Mouse (Mus musculus) spleen, adult 2 months (tissue): ENCODE measurements around the gene Fnip2.

Source experiments
- CTCF ChIP-seq: fragments of 200-500 bp; IDR thresholded peaks from 2 replicates; pipeline ENCODE4 v1.5.1; 2011; ENCODE audit warnings: mild to moderate bottlenecking, inconsistent platforms; ENCODE audit not compliant: insufficient read depth, insufficient read length, insufficient replicate concordance; ENCODE audit errors: extremely low read depth
- POLR2A ChIP-seq: fragments of 200-500 bp; IDR thresholded peaks from 2 replicates; pipeline ENCODE4 v1.6.1; 2011; ENCODE audit warnings: low read depth, low read length, inconsistent platforms

DNA sequence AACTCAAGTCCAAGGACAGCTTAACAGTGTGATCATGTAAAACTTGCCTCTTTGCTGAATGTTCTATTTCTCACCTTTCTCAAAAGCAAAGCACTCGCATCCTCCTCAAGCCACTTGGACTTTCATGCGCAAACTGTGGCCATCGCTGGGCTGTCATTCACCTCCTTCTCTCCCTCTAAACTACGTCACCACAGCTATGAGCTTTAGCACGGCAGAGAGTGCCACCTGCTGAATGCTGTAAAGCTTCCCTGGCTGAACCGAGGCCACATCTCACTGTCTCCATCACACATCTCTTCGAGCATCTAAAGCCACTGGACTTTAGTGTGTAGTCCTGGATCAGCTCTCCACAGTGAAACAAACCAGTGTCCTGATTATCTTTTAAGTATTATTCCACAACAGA lies 72.4 kb downstream of the Fnip2 start:
- TF ChIP-seq CTCF (no peak), POLR2A (no peak)
